Mouse (Mus musculus): Measurements from ENCODE around the gene Eefsec.

The Eefsec gene

GRCm38 (mm10) chr6:88209453-88209852, 236.9 kb downstream of the Eefsec start:
- no peak for DNase-seq (ENCODE audit: low spot score)

DNA sequence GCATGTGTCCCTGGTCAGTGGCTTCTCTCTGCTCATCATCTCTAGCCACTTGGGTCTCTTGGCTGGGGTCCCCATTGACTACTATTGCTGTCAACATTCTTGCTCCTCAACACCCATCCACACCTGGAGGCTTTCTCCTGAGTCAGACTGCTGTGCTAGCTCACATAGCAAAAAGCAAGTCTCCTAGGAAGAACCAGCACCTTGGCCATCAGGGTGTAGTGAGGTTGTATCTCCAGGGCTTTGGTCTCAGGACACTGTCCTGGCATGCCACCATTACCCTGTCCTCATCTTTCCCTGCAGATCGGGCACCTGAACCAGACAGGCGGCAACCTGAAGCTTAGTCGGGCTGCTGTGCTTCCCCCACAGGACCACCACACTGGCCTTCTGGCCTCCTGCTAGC, 238.0 kb downstream of the Eefsec start:
- no peak for DNase-seq (ENCODE audit: low spot score)

GRCm38 (mm10) chr6:88207403-88208033, 238.8 kb downstream of the Eefsec start:
- no peak for DNase-seq (ENCODE audit: low spot score)
